Mouse (Mus musculus): Measurements from ENCODE around the gene H2-Eb2. TPM values are rescaled to one million over a fixed set of nuclear protein-coding genes. Genes with fewer than 3 reads are reported as not detected.

Gene H2-Eb2
- polyA plus RNA-seq, 1 experiment from 2014 or later = 0.08 TPM

- Histone ChIP-seq H3K4me2 (no peak overlapping the region), H3K9ac (no peak overlapping the region), H3K4me3 (no peak overlapping the region), H3K36me3 (no peaks in the 10 kb centered on the region), H3K9me3 (no peaks in the 10 kb centered on the region), H3K4me1 (replicated peaks) (no peaks in the 10 kb centered on the region), H3K27me3 (no peaks in the 10 kb centered on the region; the same call in 1 of the 2 replicates), H3K27ac (no peak overlapping the region)
- ATAC-seq (ENCODE audit: low FRiP score) = no peak
- 38% methylated on average over 3 of the region's 3 CpGs for WGBS
Measured at GRCm38 (mm10) chr17:34340619-34341402, 15.3 kb downstream of the H2-Eb2 start.

GRCm38 (mm10) chr17:34344882-34345281 lies 19.4 kb downstream of the H2-Eb2 start:
- no peaks in the 10 kb centered on the region for H3K4me1 ChIP-seq (replicated peaks)

GRCm38 (mm10) chr17:34345486-34345885 lies 20.0 kb downstream of the H2-Eb2 start:
- Histone ChIP-seq H3K36me3 (no peaks in the 10 kb centered on the region), H3K9me3 (no peaks in the 10 kb centered on the region), H3K4me1 (replicated peaks) (no peaks in the 10 kb centered on the region), H3K4me2 (no peak overlapping the region), H3K9ac (no peak overlapping the region), H3K27ac (no peak overlapping the region), H3K27me3 (0 out of 2 replicates have a peak, but pooled peaks cover 3% of the 10 kb centered on the region), H3K4me3 (no peak overlapping the region)
- WGBS = 86% methylated on average over 7 of the region's 7 CpGs
- ATAC-seq (ENCODE audit: low FRiP score) = no peak

More at GRCm38 (mm10) chr17:34344882-34345281, 19.4 kb downstream of the H2-Eb2 start:
- H3K27ac ChIP-seq = no peak overlapping the region
- ATAC-seq (ENCODE audit: low FRiP score) = no peak
- H3K36me3 ChIP-seq = no peaks in the 10 kb centered on the region
- no peaks in the 10 kb centered on the region for H3K9me3 ChIP-seq
- H3K27me3 ChIP-seq = no peaks in the 10 kb centered on the region
- H3K4me3 ChIP-seq = no peak overlapping the region
- 95% methylated on average over 4 of the region's 4 CpGs for WGBS
- no peak overlapping the region for H3K9ac ChIP-seq
- H3K4me2 ChIP-seq = no peak overlapping the region

- no peak for ATAC-seq (ENCODE audit: low FRiP score)
- Histone ChIP-seq H3K9ac (no peak overlapping the region), H3K36me3 (no peaks in the 10 kb centered on the region), H3K4me3 (no peak overlapping the region), H3K4me2 (no peak overlapping the region), H3K27me3 (0 out of 2 replicates have a peak, but pooled peaks cover 4% of the 10 kb centered on the region), H3K27ac (no peak overlapping the region), H3K4me1 (replicated peaks) (no peaks in the 10 kb centered on the region), H3K9me3 (no peaks in the 10 kb centered on the region)
- WGBS = 79% methylated on average over 3 of the region's 3 CpGs
Measured at GRCm38 (mm10) chr17:34346041-34346440, 20.6 kb downstream of the H2-Eb2 start.

GRCm38 (mm10) chr17:34347606-34348308 lies 22.3 kb downstream of the H2-Eb2 start:
- ATAC-seq (ENCODE audit: low FRiP score) = no peak
- H3K9ac ChIP-seq = no peak overlapping the region
- no peaks in the 10 kb centered on the region for H3K36me3 ChIP-seq
- no peaks in the 10 kb centered on the region for H3K4me1 ChIP-seq (replicated peaks)
- 0 out of 2 replicates have a peak, but pooled peaks cover 4% of the 10 kb centered on the region for H3K27me3 ChIP-seq
- WGBS = 72% methylated on average over 6 of the region's 6 CpGs
- H3K4me3 ChIP-seq = no peak overlapping the region
- H3K4me2 ChIP-seq = no peak overlapping the region
- no peaks in the 10 kb centered on the region for H3K9me3 ChIP-seq
- no peak overlapping the region for H3K27ac ChIP-seq

DNA sequence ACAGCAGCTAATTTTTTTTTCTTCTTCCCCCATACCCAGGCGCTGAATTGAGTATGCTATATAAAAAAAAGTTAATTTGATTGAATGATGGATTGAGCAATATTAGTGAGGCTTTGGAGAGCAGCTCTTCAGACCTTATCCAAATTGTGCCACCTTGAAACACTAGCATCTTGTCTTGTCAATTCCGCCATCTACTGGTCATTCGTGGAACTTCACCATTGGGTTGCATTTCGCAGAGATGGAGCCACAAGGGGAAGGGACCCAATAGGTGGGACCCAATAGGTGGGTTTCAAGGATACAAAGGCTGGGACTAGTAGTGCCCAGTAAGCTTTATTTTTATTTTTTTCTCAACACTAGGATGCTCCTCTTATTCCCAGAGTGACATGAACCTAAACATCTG lies 24.0 kb downstream of the H2-Eb2 start:
- no peak for ATAC-seq (ENCODE audit: low FRiP score)
- WGBS = 2% methylated on average over 4 of the region's 4 CpGs
- Histone ChIP-seq H3K9me3 (no peaks in the 10 kb centered on the region), H3K9ac (no peak overlapping the region), H3K27ac (no peak overlapping the region), H3K27me3 (0 out of 2 replicates have a peak, but pooled peaks cover 4% of the 10 kb centered on the region), H3K4me3 (no peak overlapping the region), H3K36me3 (no peaks in the 10 kb centered on the region), H3K4me2 (no peak overlapping the region), H3K4me1 (replicated peaks) (no peaks in the 10 kb centered on the region)

DNA sequence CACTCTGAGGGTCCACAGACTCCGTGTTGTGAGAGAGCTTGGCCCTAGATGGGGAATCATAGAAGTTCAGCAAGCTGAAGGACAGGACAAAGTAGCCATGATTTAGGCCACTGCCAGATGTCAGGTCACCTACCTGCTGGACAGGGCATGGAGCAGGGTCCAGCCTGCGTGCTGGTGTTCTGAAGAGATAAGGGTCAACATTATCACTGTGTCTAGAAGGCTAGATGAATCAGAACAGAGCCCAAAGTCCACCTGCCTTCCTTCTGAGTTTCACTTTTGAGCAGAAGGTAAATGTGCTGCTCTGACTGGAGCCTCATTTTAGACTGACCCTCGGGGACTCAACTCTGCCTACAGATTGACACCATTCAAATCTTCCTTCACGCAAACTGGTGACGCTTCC lies 29.1 kb downstream of the H2-Eb2 start, which contains the start of gene Btnl2:
Gene Btnl2, plus strand, starts transcription at position 284 of the 400 bp plus-strand sequence.
- Histone ChIP-seq H3K4me1 (replicated peaks) (no peaks in the 10 kb centered on the region), H3K4me2 (no peak within 1 kb of the TSS), H3K36me3 (no peaks in the 10 kb centered on the region), H3K9ac (no peak within 1 kb of the TSS), H3K9me3 (no peaks in the 10 kb centered on the region), H3K27ac (no peak within 1 kb of the TSS), H3K4me3 (no peak within 1 kb of the TSS), H3K27me3 (0 out of 2 replicates have a peak, but pooled peaks cover 4% of the 10 kb centered on the region)
- no peak for ATAC-seq (ENCODE audit: low FRiP score)
- 88% methylated on average over 5 of the region's 5 CpGs for WGBS

GRCm38 (mm10) chr17:34354940-34355339 lies 29.5 kb downstream of the H2-Eb2 start:
- Histone ChIP-seq H3K4me2 (no peak overlapping the region), H3K27me3 (0 out of 2 replicates have a peak, but pooled peaks cover 4% of the 10 kb centered on the region), H3K36me3 (no peaks in the 10 kb centered on the region), H3K9ac (no peak overlapping the region), H3K27ac (no peak overlapping the region), H3K4me3 (no peak overlapping the region), H3K9me3 (no peaks in the 10 kb centered on the region), H3K4me1 (replicated peaks) (no peaks in the 10 kb centered on the region)
- 92% methylated on average over 1 of the region's 1 CpGs for WGBS
- ATAC-seq (ENCODE audit: low FRiP score) = no peak

GRCm38 (mm10) chr17:34362954-34363546 lies 37.6 kb downstream of the H2-Eb2 start:
- Histone ChIP-seq H3K9me3 (no peaks in the 10 kb centered on the region), H3K27me3 (no peaks in the 10 kb centered on the region), H3K9ac (no peak overlapping the region), H3K27ac (no peak overlapping the region), H3K4me1 (replicated peaks) (no peaks in the 10 kb centered on the region), H3K4me3 (no peak overlapping the region), H3K4me2 (no peak overlapping the region), H3K36me3 (no peaks in the 10 kb centered on the region)
- 83% methylated on average over 15 of the region's 15 CpGs for WGBS
- no peak for ATAC-seq (ENCODE audit: low FRiP score)

GRCm38 (mm10) chr17:34363676-34364310 lies 38.3 kb downstream of the H2-Eb2 start:
- no peak for ATAC-seq (ENCODE audit: low FRiP score)
- WGBS = 93% methylated on average over 3 of the region's 3 CpGs
- Histone ChIP-seq H3K4me2 (no peak overlapping the region), H3K4me1 (replicated peaks) (no peaks in the 10 kb centered on the region), H3K36me3 (no peaks in the 10 kb centered on the region), H3K27ac (no peak overlapping the region), H3K27me3 (no peaks in the 10 kb centered on the region), H3K4me3 (no peak overlapping the region), H3K9me3 (no peaks in the 10 kb centered on the region), H3K9ac (no peak overlapping the region)

DNA sequence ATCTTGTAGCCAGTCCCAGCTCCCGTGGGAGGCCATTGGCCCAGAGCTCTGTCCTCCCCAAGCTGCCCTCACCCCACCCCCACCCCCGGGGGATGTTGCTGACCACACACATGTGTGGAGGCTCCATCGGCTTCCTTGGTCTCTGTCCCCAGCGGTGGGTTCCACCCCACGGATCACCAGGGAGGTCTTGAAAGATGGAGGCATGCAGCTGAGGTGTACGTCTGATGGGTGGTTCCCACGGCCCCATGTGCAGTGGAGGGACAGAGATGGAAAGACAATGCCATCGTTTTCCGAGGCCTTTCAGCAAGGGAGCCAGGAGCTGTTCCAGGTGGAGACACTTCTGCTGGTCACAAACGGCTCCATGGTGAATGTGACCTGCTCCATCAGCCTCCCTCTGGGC lies 39.6 kb downstream of the H2-Eb2 start:
- Histone ChIP-seq H3K4me2 (no peak overlapping the region), H3K27me3 (no peaks in the 10 kb centered on the region), H3K9ac (no peak overlapping the region), H3K27ac (no peak overlapping the region), H3K4me1 (replicated peaks) (no peaks in the 10 kb centered on the region), H3K9me3 (no peaks in the 10 kb centered on the region), H3K36me3 (no peaks in the 10 kb centered on the region), H3K4me3 (no peak overlapping the region)
- 78% methylated on average over 10 of the region's 10 CpGs for WGBS
- no peak for ATAC-seq (ENCODE audit: low FRiP score)

DNA sequence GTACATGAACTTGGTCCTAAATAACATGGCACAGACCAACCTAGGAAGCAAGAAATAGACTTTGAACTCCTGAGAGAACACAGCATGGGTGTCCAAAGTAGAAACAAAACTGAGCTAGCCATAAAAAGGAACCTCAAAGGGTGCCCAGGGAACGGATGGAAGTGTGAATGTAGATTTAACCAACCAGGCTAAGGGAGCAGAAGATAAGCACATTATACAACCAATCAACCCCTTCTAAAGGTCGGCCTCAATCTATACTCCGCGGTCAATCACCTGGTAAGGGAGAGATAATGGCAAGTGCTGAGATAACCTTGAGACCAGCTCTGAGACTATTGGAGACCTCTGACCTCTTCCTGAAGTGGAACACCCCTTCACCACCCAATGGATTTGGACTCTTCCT lies 45.1 kb downstream of the H2-Eb2 start:
- no peaks in the 10 kb centered on the region for H3K4me1 ChIP-seq (replicated peaks)
- H3K4me3 ChIP-seq = no peak overlapping the region
- 87% methylated on average over 4 of the region's 4 CpGs for WGBS
- no peak for ATAC-seq (ENCODE audit: low FRiP score)
- H3K27ac ChIP-seq = no peak overlapping the region
- H3K9me3 ChIP-seq = no peaks in the 10 kb centered on the region
- no peaks in the 10 kb centered on the region for H3K27me3 ChIP-seq
- no peaks in the 10 kb centered on the region for H3K36me3 ChIP-seq
- H3K4me2 ChIP-seq = no peak overlapping the region
- H3K9ac ChIP-seq = no peak overlapping the region

Data from hindbrain, embryonic 13.5 days (tissue).